Mouse (Mus musculus): ENCODE measurements around the gene 4930467E23Rik. TPM values are rescaled to one million over a fixed set of nuclear protein-coding genes. Genes with fewer than 3 reads are reported as not detected.
A peak's percentile ranks its signal among the peaks of the same experiment; 100 is the strongest.
"Not testable (repeated sequence)": the region's sequence is repeated elsewhere in the genome, so short reads cannot be mapped to it uniquely, and the experiment has no call there.

The 4930467E23Rik gene
- polyA plus RNA-seq (2012; rRNA removed): not detected in 2 replicates

DNA sequence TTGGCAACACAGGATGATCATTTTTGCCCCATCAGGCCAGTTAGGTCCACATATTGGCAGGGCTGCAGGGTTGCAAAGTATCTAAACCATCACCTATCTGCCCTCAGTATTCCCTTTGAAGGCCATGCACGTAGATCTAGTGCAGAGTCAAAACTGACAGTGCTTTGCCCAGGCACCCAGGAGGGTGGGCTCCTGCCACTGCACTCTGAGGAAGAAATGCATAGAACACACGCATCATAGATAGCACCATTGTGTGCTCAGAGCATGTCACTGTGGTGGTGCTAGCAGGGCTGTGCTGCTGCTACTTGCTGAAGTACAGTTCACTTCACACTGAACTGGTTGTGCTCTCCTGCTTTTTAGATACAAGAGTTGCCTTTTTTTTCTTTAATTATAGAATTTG is at the start of gene 4930467E23Rik:
TSS of gene 4930467E23Rik (plus strand) at position 301 of the 400 bp plus-strand sequence.
- no CpG with 5 or more reads among the region's 2 CpGs for WGBS
- not testable (repeated sequence) for DNase-seq (ENCODE audit: low read depth, low spot score)

DNA sequence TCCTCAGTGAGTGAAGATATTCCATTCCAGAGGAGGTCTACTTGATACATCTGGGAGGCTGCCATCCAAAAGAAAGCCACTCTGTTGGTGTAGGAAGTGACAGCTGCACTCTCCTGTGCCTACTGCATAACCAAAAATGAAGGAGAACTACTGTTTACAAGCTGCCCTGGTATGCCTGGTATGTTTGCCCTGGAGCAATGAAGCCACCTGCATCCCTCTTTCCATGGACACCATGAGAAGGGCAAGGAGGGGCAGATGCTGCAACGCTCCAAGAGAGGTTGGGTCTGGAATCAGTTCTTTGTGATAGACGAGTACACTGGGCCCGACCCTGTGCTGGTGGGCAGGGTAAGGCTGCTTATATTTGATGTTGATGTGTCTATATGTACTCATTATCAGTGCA is 47.1 kb upstream of the 4930467E23Rik start:
- 66% methylated on average over 2 of the region's 3 CpGs for WGBS
- not testable (repeated sequence) for DNase-seq (ENCODE audit: low read depth, low spot score)

DNA sequence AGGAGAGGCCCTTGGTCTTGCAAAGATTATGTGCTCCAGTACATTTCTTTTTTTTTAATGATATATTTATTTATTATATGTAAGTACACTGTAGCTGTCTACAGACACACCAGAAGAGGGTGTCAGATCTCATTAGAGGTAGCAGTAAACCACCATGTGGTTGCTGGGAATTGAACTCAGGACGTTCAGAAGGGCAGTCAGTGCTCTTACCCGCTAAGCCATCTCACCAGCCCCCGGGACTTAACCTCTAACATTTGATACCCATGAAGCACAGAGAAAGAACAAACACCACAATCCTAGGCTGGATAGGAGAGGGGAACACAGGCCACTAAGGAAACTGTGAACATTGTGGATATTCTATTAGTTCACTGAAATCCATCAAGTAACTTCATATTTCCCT is 43.9 kb upstream of the 4930467E23Rik start:
- 82% methylated on average over 3 of the region's 3 CpGs for WGBS
- DNase-seq (ENCODE audit: low read depth, low spot score): not testable (repeated sequence)

DNA sequence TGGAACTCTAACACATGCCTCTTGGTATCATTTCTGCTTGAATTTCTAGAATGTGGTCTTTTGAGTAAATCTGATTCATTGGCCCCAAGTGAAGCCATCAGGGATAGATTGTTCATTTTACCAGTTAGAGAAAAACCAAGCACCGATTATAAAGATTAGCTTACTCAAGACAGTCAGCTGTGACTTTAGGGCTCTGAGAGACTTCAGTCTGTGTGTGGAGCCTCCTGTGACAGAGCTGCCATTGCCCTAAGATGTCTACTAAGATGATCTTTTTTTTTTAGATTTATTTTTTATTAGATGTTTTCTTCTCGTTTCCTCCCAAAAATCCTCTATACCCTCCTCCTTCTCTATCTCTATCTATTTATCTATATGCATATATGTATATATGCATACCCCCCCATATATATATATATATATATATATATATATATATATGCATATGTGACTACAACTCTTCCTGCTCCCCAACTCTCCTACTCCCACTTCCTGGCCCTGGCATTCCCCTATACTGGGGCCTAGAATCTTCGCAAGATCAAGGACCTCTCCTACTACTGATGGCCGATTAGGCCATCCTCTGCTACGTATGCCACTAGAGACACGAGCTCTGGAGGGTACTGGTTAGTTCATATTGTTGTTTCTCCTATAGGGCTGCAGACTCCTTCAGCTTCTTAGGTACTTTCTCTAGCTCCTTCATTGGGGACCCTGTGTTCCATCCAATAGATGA is 40.4 kb upstream of the 4930467E23Rik start:
- not testable (repeated sequence) for DNase-seq (ENCODE audit: low read depth, low spot score)
- WGBS: 81% methylated on average over 6 of the region's 6 CpGs

DNA sequence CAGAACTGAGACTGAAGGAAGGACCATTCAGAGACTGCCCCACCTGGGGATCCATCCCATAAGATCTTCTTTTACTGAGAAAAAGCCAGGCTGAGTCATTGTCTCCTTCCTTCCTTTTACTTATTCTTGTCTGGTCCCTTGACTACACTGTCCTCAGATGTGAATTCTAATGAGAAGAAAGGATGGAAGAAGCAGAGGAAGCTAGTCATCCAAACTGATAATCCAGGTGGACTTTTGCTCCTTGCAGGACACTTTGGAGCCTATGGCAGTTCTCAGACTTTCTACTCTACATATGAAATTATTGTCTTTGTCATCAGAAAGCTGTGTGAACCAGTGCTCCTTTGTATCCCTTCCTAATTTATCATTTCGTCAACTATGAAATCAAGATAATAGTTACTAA is 39.6 kb upstream of the 4930467E23Rik start:
- not testable (repeated sequence) for DNase-seq (ENCODE audit: low read depth, low spot score)
- WGBS: 87% methylated on average over 1 of the region's 1 CpGs

DNA sequence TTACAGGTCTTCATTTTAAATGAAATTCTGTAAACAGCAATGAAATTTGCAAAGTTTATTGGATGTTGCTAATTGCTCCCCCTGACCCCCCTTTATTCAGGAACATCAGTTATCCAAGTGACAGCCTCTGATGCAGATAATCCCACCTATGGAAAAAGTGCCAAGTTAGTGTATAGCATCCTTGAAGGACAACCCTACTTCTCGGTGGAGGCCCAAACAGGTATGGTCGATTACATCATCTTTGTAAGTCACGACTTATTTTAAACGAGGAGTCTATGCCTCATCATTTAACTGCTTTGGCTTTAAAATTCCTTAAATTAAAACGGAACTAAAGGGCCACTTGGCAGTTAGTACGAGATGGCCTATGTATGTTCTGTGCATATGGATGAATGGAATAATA is 38.0 kb upstream of the 4930467E23Rik start:
- DNase-seq (ENCODE audit: low read depth, low spot score): not testable (repeated sequence)
- 78% methylated on average over 6 of the region's 6 CpGs for WGBS

DNA sequence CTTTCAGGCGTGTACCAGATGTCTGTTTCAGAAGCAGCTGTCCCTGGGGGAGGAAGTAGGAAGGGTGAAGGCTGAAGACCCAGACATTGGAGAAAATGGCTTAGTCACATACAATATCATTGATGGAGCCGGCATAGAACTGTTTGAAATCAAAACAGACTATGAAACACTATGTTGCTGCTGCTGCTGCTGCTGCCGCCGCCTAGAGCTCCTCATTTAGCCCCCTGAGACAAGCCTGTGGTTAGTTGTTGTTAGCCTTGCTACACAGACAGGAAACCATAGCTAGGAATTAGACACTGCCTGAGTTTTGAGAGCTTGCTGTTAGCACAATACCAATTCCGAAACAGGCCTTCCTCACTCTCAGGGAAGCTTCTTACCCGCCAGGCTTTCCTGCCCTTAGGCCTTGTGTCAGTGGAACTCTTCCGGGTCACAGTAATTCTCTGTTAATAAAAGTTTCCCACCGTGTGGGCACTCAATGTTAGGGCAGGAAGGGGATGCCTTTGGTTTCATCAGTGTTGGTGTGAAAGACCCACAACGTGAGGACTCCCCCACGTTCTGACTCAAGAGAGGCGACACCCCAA is 31.8 kb upstream of the 4930467E23Rik start:
- 80% methylated on average over 11 of the region's 11 CpGs for WGBS
- not testable (repeated sequence) for DNase-seq (ENCODE audit: low read depth, low spot score)

DNA sequence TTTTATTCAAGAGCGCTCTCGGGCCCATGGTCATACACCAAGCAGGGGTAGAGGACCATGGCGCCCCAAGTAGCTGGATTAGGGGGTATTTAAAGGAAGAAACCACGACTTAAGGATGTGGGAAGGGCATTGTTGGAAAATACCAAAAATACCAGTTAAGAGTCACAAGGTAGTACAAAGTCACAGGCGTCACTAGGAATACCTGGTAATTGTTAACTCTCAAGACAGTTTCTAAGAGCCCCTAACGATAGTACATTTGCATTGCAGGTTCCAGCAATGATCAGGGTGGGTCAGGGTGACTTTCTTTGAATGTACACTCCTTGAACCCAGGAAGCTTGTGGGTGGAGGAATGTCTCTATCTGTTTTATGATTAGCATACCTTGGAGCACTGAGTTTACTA is 31.3 kb upstream of the 4930467E23Rik start:
- 74% methylated on average over 6 of the region's 6 CpGs for WGBS
- DNase-seq (ENCODE audit: low read depth, low spot score): not testable (repeated sequence)

DNA sequence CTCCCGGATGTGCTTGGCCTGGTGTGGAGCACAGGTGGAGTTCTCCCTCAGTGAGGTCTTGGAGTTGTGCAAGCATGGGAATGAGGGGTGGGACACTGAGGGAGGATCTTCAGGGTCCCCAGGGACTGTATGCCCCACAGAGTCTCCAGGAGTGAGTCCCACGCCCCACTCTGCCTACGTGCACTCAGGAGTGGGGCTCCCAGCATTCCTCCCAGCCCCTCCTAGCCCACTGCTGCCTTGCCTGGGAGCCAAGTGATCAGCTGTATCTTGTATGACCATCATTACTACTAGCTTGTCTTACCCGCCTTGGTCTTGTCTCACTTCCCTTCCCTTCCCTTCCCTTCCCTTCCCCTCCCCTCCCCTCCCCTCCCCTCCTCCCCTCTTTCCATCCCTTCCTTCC is 30.7 kb upstream of the 4930467E23Rik start:
- 67% methylated on average over 4 of the region's 4 CpGs for WGBS
- DNase-seq (ENCODE audit: low read depth, low spot score): not testable (repeated sequence)

DNA sequence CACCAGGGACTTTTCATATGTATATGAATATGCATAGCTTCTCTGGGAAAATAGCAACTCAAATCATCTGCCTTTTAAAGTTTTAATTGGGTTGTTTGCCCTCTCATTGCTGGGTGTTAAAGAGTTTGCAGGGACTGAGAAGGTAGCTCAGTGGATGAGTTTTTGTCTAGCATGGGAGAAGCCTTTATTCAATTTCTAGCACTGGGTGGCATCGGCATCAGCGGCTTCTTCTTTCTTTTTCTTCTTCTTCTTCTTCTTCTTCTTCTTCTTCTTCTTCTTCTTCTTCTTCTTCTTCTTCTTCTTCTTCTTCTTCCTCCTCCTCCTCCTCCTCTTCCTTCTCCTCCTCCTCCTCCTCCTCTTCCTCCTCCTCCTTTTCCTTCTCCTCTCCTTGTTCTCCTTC is 28.1 kb upstream of the 4930467E23Rik start:
- 92% methylated on average over 2 of the region's 2 CpGs for WGBS
- DNase-seq (ENCODE audit: low read depth, low spot score): not testable (repeated sequence)

DNA sequence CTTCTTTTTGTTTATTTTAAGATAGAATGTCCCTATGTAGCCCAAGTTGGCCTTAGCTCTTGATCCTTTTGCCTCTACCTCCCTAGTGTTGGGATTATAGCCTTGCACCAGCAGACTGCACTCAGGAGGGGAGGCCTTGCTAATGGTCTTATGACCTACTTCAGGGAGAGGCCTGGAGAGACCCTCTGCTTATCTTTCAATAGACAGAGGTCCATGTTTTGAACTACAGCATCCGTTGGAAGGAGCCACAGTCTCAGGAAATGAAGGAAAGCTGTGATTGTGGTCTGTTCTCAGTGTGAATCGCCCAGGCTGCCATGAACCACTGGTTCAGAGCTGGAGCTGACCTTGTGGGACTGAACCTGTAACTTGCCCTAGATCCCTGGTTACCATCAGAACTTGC is 27.1 kb upstream of the 4930467E23Rik start:
- DNase-seq (ENCODE audit: low read depth, low spot score): not testable (repeated sequence)
- 65% methylated on average over 2 of the region's 2 CpGs for WGBS

DNA sequence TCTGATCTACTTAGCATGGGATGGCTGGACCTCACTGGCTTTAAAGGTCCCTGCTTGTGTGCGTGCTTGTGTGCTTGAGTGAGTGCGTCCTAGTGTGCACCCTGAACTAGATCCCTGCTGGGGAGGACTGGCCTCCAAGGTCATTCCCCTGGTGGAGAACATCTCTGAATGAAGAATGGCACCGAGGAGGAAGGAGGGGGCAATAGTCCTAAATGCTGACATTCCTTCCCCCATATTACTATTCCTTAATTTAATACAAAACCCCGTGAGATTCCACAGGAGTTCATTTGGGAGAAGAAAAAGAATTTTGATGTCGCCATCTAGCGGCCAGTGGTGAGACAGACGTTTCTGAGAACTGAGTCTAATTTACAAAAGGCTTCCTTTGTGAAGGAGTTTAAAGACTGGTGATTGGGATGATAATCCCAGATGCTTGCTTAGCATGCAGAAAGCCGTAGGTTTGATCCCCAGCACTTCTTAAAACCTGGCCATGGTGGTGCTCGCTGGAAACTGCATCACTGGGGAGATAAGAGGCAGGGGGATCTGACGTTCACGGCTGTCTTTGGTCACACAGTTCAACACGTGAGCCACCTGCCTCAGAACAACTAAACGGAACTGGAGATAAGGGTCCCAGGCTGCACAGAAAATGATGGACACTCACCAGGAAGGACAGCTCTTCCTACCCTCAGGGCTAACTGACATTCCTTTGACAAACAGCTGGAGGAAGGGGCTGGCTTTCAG is 26.2 kb upstream of the 4930467E23Rik start:
- WGBS: 36% methylated on average over 13 of the region's 13 CpGs
- DNase-seq (ENCODE audit: low read depth, low spot score): peak; percentile 89

DNA sequence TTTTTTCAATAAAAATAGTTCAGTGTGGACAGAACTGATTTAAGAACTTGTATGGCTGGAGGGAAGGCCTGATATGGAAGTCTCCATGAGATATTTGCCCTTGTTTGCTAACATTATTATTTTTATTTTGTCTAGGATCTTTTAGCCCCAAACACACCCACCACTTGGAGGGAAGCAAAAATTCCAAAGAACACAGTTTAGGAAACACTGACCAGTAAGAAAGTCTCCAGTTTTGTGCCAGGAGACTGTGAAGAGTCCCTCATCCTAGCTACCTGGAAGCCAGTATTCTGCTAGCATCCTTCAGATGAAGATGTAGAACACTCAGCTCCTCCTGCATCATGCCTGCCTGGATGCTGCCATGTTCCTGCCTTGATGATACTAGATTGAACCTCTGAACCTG is 25.5 kb upstream of the 4930467E23Rik start:
- not testable (repeated sequence) for DNase-seq (ENCODE audit: low read depth, low spot score)

DNA sequence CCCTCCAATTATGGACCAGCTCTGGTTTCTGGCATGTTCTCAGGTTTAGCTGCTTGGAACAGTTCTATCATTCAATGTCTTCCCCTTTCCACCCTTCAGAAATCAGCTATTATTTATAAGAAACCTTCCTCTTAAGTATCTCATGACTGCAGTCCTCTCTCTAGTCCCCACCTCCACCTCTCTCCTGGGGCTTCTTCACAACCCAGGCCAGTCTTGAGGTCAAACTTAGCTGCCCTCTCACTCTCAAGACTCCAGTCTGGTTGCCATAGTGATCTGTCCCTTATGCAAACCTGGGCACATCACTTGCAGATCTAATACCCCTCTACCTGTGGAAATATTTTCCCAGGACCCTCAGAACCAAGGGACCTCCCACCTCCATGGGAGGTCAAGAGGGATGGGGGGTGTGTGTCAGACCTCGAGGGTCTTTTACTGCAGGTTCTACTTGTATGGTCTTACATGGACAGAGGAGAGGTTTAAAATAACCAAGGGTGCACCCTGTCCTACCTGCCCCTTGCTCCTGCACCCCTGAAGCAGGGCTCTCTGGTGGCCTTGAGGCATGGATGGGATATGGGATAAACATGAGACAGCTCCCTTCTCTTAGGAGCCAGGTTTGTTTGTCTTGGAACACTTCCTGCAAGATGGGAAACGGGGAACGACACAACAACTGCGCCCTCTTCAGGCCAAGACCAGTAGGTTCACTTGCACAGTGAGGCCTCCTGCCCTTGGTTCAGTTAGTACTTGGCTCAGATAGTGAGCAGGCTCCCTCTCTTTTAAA is 24.7 kb upstream of the 4930467E23Rik start:
- not testable (repeated sequence) for DNase-seq (ENCODE audit: low read depth, low spot score)
- WGBS: 32% methylated on average over 3 of the region's 4 CpGs

DNA sequence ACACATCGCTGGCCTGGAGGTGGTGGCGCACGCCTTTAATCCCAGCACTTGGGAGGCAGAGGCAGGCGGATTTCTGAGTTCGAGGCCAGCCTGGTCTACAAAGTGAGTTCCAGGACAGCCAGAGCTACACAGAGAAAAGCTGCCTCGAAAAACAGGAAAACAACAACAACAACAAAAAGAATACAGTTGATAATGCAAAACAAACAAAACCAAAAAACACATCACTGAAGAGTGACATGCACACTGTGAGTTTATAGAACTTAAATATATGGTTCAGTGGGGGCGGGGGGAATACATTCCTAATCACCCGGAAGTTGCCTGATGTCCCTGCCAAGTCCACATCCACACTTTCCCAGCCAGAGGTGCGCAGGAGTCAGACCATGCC is 24.2 kb upstream of the 4930467E23Rik start:
- WGBS: 76% methylated on average over 9 of the region's 9 CpGs
- DNase-seq (ENCODE audit: low read depth, low spot score): not testable (repeated sequence)

DNA sequence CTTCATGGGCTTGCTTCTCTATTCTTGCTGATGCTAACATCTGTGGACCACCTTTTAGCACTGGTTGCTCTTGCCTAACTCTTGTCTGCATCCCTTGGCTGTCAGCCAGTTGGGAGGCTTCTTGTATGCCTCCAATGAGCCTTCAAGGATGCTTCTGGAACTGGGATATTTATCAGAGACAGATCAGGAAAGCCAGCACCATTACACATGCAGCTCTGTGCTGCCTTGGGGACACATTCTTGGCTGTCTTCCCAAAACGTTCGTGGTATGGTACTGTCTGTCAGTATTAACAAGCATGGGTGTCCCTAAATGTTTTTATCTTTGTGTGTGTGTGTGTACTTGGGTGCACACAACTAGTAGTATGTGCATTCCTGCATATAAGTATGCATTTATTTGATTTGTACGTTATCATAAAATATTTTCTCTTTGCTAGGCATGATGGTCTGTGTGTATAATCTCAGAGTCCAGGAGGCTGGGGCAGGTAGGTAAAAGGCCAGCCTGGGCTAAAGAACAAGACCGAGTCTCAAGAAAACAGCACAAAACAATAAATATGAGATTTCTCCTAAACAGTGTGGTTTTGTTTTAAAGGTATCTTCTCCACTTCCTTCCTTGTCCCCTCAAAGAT is 23.2 kb upstream of the 4930467E23Rik start:
- DNase-seq (ENCODE audit: low read depth, low spot score): not testable (repeated sequence)
- 70% methylated on average over 4 of the region's 4 CpGs for WGBS

DNA sequence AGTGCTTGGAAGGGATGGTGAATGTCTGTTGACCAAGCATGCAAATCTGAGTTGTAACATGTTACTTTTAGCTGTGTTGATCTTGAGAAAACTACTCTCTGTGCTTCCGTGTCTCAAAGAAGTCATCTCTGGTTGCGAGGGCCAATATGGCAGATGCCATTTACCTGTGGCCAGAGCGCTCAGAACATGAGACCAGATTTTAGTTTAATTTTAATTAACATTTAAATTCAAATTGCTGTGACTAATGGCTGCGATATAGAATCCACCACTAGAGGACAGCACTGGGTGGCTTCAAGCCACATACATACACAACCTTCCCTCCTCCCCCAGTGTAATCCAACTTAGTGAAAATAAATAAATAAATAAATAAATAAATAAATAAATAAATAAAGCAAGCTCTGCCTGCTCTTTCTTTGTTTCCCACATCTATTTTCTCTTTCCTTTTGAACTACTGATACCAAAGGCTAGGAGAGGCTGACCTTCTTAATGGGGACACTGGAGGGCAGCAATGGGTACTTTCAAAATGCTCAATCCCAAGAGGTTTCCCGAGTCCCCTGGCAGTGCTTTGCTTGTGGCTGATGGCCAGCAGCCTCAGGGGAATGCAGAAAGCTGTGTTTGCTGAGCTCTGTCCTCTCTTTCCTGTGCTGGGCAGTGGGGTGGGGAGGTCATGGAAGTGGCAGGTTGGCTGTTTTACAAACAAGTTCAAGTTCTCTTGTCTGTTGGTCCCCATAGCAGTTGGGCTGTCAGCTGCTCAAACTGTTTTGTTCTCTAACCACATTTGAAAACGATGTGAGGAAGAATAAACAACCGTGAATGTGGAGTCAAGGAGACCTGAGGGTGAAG is 22.2 kb upstream of the 4930467E23Rik start:
- 64% methylated on average over 7 of the region's 7 CpGs for WGBS
- DNase-seq (ENCODE audit: low read depth, low spot score): not testable (repeated sequence)

DNA sequence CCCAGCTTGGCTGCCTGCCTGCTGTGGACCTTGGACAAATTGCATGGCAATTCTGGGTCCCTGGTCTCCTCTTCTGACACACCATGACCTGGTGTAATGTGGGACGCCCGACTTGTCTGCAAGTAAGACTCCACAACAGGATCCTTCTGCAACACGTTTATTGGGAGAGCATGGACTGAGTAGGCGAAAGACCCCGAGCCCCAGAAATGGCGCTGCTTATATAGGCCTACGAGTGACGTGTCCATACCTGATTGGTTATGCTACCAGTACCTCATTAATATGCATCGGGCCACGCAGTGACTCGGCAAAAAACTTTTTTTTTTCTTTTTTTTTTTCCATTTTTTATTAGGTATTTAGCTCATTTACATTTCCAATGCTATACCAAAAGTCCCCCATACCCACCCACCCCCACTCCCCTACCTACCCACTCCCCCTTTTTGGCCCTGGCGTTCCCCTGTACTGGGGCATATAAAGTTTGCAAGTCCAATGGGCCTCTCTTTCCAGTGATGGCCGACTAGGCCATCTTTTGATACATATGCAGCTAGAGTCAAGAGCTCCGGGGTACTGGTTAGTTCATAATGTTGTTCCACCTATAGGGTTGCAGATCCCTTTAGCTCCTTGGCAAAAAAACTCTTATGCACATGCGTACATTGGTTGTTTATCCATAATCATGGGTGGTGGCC is 21.5 kb upstream of the 4930467E23Rik start:
- DNase-seq (ENCODE audit: low read depth, low spot score): not testable (repeated sequence)
- WGBS: 84% methylated on average over 13 of the region's 15 CpGs

Measured in large intestine, adult 2 months (tissue).